8 mouse cellular contexts compared by ENCODE assay signal in genomic region chr6:101198943-101199298, GRCm38 (mm10).
DNase-seq lines count a peak whose midpoint lies in the region; ATAC-seq and TF ChIP-seq lines count a peak whose summit lies in the region.

No protein-coding gene starts in this region.

- DNase-seq in lung, postnatal 14 days: no peak
- peak; percentile 35 for DNase-seq in left cerebral cortex, postnatal 4 days
- DNase-seq in right cerebral cortex, postnatal 4 days: peak; percentile 49
- DNase-seq in cerebellum, postnatal 36 days: no peak
- no peak for DNase-seq in liver, postnatal 0 days

- no peaks in the 10 kb centered on the region for H3K27me3 ChIP-seq in lung, embryonic 16.5 days (ENCODE audit: control insufficient read depth, insufficient read depth, low read depth, low read length)
- H3K27me3 ChIP-seq in forebrain, embryonic 13.5 days: peaks cover 9% of the 10 kb centered on the region; the same call in 1 of the 2 replicates
- H3K27me3 ChIP-seq in liver, postnatal 0 days (ENCODE audit: insufficient read depth, low read length): peaks cover 8% of the 10 kb centered on the region; the same call in 1 of the 2 replicates

- TF ChIP-seq EP300 in liver, postnatal 0 days (IDR thresholded peaks at IDR 0.05; ENCODE audit: low read depth): no peak

- no peaks in the 10 kb centered on the region for H3K36me3 ChIP-seq in lung, embryonic 16.5 days (ENCODE audit: control insufficient read depth, insufficient read depth, low read length)
- H3K36me3 ChIP-seq in forebrain, embryonic 13.5 days (ENCODE audit: poor library complexity, severe bottlenecking): no peaks in the 10 kb centered on the region
- H3K36me3 ChIP-seq in liver, postnatal 0 days (replicated peaks; ENCODE audit: insufficient read depth, low read length): no peaks in the 10 kb centered on the region

- 13% methylated on average over 8 of the region's 8 CpGs for WGBS in lung, embryonic 16.5 days
- WGBS in forebrain, embryonic 13.5 days: 4% methylated on average over 8 of the region's 8 CpGs
- WGBS in liver, postnatal 0 days (ENCODE audit: insufficient replicate concordance): 10% methylated on average over 8 of the region's 8 CpGs

- peak; percentile 49; the same call in 1 of the 2 replicates for ATAC-seq in lung, embryonic 16.5 days (ENCODE audit: low read depth)
- peak; percentile 90 for ATAC-seq in forebrain, embryonic 13.5 days
- ATAC-seq in liver, postnatal 0 days: no peak
- ATAC-seq in monocyte, adult 5-6 weeks (replicated peaks; ENCODE audit: insufficient number of reproducible peaks, low FRiP score, low TSS enrichment, poor library complexity, severe bottlenecking): no peak

- peak overlapping the region; percentile 26 for H3K4me3 ChIP-seq in lung, embryonic 16.5 days (ENCODE audit: low read length)
- peak overlapping the region; percentile 45 for H3K4me3 ChIP-seq in forebrain, embryonic 13.5 days
- no peak overlapping the region for H3K4me3 ChIP-seq in liver, postnatal 0 days (ENCODE audit: low read depth, low read length)

- H3K9me3 ChIP-seq in lung, embryonic 16.5 days (ENCODE audit: control insufficient read depth, low read length): no peaks in the 10 kb centered on the region
- no peaks in the 10 kb centered on the region for H3K9me3 ChIP-seq in forebrain, embryonic 13.5 days (replicated peaks)
- no peaks in the 10 kb centered on the region for H3K9me3 ChIP-seq in liver, postnatal 0 days (ENCODE audit: low read length)

- H3K27ac ChIP-seq in lung, embryonic 16.5 days (ENCODE audit: low read length): no peak overlapping the region
- H3K27ac ChIP-seq in forebrain, embryonic 13.5 days: peak overlapping the region; percentile 48
- H3K27ac ChIP-seq in liver, postnatal 0 days (ENCODE audit: low read depth): no peak overlapping the region

- intact Hi-C loops in left cerebral cortex, postnatal 4 days (cut with DNase I): loop anchor here (2.0 kb wide), 1 partner anchor 62 kb away; no protein-coding TSS in a partner anchor

- H3K4me2 ChIP-seq in lung, embryonic 16.5 days (ENCODE audit: low read depth, low read length): peak overlapping the region; percentile 51
- H3K4me2 ChIP-seq in forebrain, embryonic 13.5 days: peak overlapping the region; percentile 86
- H3K4me2 ChIP-seq in liver, postnatal 0 days (ENCODE audit: low read depth, low read length): no peak overlapping the region

- H3K9ac ChIP-seq in lung, embryonic 16.5 days (ENCODE audit: low read length): no peak overlapping the region; the same call in 1 of the 2 replicates
- H3K9ac ChIP-seq in forebrain, embryonic 13.5 days: peak overlapping the region; percentile 63
- H3K9ac ChIP-seq in liver, postnatal 0 days (replicated peaks): no peak overlapping the region

- peaks cover 13% of the 10 kb centered on the region for H3K4me1 ChIP-seq in lung, embryonic 16.5 days (replicated peaks; ENCODE audit: control insufficient read depth, insufficient read depth, low read length)
- H3K4me1 ChIP-seq in forebrain, embryonic 13.5 days: peaks cover 33% of the 10 kb centered on the region
- H3K4me1 ChIP-seq in liver, postnatal 0 days (ENCODE audit: insufficient read depth): no peaks in the 10 kb centered on the region

- TF ChIP-seq CTCF in liver, postnatal 0 days (IDR thresholded peaks at IDR 0.05; ENCODE audit: low read depth): no peak

Comparison
In these comparisons a context has a peak if more than half of its experiments do, and no peak if none do; other contexts are left out.
1. ATAC-seq: peak in lung, embryonic 16.5 days (single experiment) and forebrain, embryonic 13.5 days (single experiment); none in liver, postnatal 0 days (single experiment) and monocyte, adult 5-6 weeks (single experiment).
2. DNase-seq: peak in left cerebral cortex, postnatal 4 days (single experiment) and right cerebral cortex, postnatal 4 days (single experiment); none in lung, postnatal 14 days (single experiment), cerebellum, postnatal 36 days (0 of 2) and liver, postnatal 0 days (single experiment).